Mouse (Mus musculus) kidney, embryonic 15.5 days (tissue): ENCODE measurements around the gene Phactr3. TPM values are rescaled to one million over a fixed set of nuclear protein-coding genes. Genes with fewer than 3 reads are reported as not detected.
A peak's percentile ranks its signal among the peaks of the same experiment; 100 is the strongest.

Experiments used
- ATAC-seq: fragments of 200-750 bp; cut with Nextera tagmentation; replicated peaks from 2 replicates; pipeline ENCODE4 v1.8.0; 2017; ENCODE audit warnings: moderate TSS enrichment; ENCODE audit not compliant: low FRiP score
- H3K27ac ChIP-seq: fragments of 300-500 bp; sonication (generic); 2 replicates; pipeline ENCODE4 v1.5.1; 2015; ENCODE audit warnings: mild to moderate bottlenecking, inconsistent platforms
- H3K27me3 ChIP-seq: fragments of 300-500 bp; sonication (generic); 2 replicates; pipeline ENCODE4 v1.6.1; 2015; ENCODE audit warnings: inconsistent platforms
- H3K36me3 ChIP-seq: fragments of 300-500 bp; sonication (generic); 2 replicates; pipeline ENCODE4 v1.6.1; 2015; ENCODE audit warnings: inconsistent platforms
- H3K4me1 ChIP-seq: fragments of 300-500 bp; sonication (generic); 2 replicates; pipeline ENCODE4 v1.6.1; 2015; ENCODE audit warnings: inconsistent platforms
- H3K4me2 ChIP-seq: fragments of 300-500 bp; sonication (generic); 2 replicates; pipeline ENCODE4 v1.6.1; 2015; ENCODE audit warnings: moderate library complexity, mild to moderate bottlenecking, inconsistent platforms
- H3K4me3 ChIP-seq: fragments of 300-500 bp; sonication (generic); replicated peaks from 2 replicates; pipeline ENCODE4 v1.5.1; 2015; ENCODE audit warnings: mild to moderate bottlenecking, inconsistent platforms
- H3K9ac ChIP-seq: fragments of 300-500 bp; sonication (generic); 2 replicates; pipeline ENCODE4 v1.6.1; 2015; ENCODE audit warnings: mild to moderate bottlenecking, inconsistent platforms
- H3K9me3 ChIP-seq: fragments of 300-500 bp; sonication (generic); replicated peaks from 2 replicates; pipeline ENCODE4 v1.6.1; 2016; ENCODE audit warnings: inconsistent platforms
- WGBS: fragments of 180-500 bp; shearing (Covaris S2); methylation state at CpG from one replicate; pipeline ENCODE4 v1.1.7; 2015; ENCODE audit warnings: mixed read lengths; 5-methylcytosine and 5-hydroxymethylcytosine counted together
- polyA plus RNA-seq: library from polyadenylated mRNA; unstranded; fragments of >200 nt; fragmentation: Nextera tagmentation; extraction: Ambion mirVana; gene quantifications from 2 replicates; pipeline ENCODE4 v1.2.1, GENCODE M21; 2015

The Phactr3 gene
- polyA plus RNA-seq, 1 experiment from 2014 or later, result 1.5 TPM

DNA sequence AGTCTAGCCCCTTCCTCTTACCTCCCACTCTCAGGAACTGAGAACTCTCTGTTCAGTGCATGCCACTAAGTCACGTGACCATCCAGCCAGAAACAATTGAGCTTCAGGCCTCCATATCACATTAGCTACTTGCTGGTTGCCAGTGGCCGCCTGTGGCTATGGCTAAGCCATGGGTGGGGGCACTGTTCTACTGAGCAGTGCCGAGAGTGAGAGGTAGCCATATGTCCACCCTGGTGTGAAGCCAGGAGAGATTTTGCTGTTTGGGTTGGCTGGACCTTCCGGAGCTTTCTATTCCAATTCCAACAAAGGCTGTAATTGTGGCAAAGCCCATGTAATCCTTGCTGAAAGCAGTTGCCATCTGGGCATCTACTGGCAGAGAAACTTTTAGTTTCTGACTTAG, 155.4 kb downstream of the Phactr3 start:
- Histone ChIP-seq H3K36me3 (no peaks in the 10 kb centered on the region), H3K4me2 (no peak overlapping the region), H3K9ac (no peak overlapping the region), H3K4me3 (no peak overlapping the region), H3K4me1 (no peaks in the 10 kb centered on the region), H3K27me3 (no peaks in the 10 kb centered on the region), H3K9me3 (no peaks in the 10 kb centered on the region), H3K27ac (no peak overlapping the region)
- no peak for ATAC-seq
- WGBS, result 74% methylated on average over 4 of the region's 4 CpGs

DNA sequence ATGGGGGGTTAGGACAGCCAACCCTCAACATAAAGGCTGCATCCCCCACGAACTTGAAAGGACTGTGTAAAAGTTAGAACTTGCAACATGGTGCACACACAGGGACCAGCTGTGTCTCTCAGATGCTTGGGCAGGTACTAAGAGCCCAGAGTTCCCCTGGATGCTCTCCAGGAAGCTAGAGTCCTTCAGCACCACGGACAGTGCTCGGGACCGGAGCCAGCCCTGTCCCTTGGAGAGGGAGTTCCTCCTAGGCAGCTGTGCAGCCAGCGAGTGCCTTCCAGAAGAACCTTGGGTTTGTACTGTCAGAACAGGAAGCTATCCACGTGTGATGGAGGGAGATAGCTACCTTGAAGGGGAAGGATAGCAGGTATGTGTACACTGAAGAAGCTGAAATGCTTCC, 158.4 kb downstream of the Phactr3 start:
- Histone ChIP-seq H3K27me3 (no peaks in the 10 kb centered on the region), H3K4me1 (no peaks in the 10 kb centered on the region), H3K4me2 (no peak overlapping the region), H3K9ac (no peak overlapping the region), H3K36me3 (no peaks in the 10 kb centered on the region), H3K4me3 (no peak overlapping the region), H3K9me3 (no peaks in the 10 kb centered on the region), H3K27ac (no peak overlapping the region)
- 7% methylated on average over 6 of the region's 6 CpGs for WGBS
- peak; percentile 76; the same call in 1 of the 2 replicates for ATAC-seq

- WGBS, result 56% methylated on average over 3 of the region's 3 CpGs
- Histone ChIP-seq H3K4me1 (no peaks in the 10 kb centered on the region), H3K4me3 (no peak overlapping the region), H3K9ac (no peak overlapping the region), H3K4me2 (no peak overlapping the region), H3K27me3 (no peaks in the 10 kb centered on the region), H3K36me3 (no peaks in the 10 kb centered on the region), H3K27ac (no peak overlapping the region), H3K9me3 (no peaks in the 10 kb centered on the region)
- ATAC-seq, result no peak
These were observed 162.4 kb downstream of the Phactr3 start for GRCm38 (mm10) chr2:178281183-178281582.

DNA sequence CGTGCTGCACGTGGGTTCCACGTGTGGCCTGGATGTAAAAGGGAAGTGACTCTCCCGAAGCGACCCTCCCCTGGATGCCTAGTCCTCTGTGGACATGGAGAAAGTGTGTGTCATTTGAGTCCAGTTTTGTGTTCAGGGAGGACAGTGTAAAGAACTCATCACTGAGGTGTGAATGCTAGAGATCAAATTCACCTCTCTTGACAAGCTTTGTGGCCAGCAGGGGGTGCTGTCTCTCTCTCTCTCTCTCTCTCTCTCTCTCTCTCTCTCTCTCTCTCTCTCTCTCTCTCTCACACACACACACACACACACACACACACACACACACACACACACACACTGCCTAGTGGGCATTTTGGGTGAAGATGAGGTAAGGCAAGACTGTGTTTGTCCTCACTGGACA, 168.5 kb downstream of the Phactr3 start:
- Histone ChIP-seq H3K4me1 (no peaks in the 10 kb centered on the region), H3K9me3 (no peaks in the 10 kb centered on the region), H3K27ac (no peak overlapping the region), H3K4me2 (no peak overlapping the region), H3K9ac (no peak overlapping the region), H3K27me3 (no peaks in the 10 kb centered on the region), H3K36me3 (no peaks in the 10 kb centered on the region), H3K4me3 (no peak overlapping the region)
- no peak for ATAC-seq
- 82% methylated on average over 5 of the region's 5 CpGs for WGBS

- Histone ChIP-seq H3K27me3 (no peaks in the 10 kb centered on the region), H3K9me3 (no peaks in the 10 kb centered on the region), H3K36me3 (no peaks in the 10 kb centered on the region), H3K4me2 (no peak overlapping the region), H3K4me3 (no peak overlapping the region), H3K9ac (no peak overlapping the region), H3K4me1 (no peaks in the 10 kb centered on the region), H3K27ac (no peak overlapping the region)
- no peak for ATAC-seq
- WGBS, result 86% methylated on average over 3 of the region's 3 CpGs
These were observed 169.9 kb downstream of the Phactr3 start for GRCm38 (mm10) chr2:178288666-178289065.

DNA sequence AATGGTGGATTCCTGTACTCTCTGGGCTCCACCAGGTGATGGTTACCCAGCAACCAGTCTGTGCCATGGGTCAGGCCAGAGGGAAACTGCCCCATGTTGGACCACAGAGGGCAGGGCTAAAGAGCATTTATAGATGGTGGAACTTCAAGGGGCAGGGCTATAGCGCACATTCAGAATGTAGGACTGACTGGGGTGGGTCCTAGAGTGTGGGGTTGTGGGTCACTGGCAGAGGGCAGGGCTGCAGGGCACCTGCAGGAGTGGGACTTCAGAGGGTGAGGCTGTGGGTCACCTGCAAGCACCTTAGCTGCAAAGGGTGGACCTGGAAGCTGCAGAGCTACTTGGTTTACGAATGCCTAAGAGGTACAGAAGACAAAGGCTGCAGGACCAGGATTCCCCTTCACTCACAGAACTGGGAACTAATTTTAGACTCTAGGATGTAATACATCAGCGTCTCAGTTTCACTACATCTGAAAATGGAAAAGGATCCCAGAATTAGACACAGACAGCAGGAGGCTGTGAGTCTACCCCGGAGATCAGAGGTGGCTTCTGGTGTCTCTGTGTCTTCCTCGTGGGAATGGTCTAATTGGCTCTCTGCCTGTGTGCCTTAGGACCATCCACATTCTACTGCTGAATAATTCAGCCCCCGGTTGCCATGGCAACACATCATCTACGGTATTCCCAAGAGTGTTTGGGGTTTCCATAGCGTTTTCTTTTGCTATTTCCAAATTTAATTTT, 184.8 kb downstream of the Phactr3 start:
- H3K4me2 ChIP-seq, result no peak overlapping the region
- no peak for ATAC-seq
- 76% methylated on average over 8 of the region's 8 CpGs for WGBS

DNA sequence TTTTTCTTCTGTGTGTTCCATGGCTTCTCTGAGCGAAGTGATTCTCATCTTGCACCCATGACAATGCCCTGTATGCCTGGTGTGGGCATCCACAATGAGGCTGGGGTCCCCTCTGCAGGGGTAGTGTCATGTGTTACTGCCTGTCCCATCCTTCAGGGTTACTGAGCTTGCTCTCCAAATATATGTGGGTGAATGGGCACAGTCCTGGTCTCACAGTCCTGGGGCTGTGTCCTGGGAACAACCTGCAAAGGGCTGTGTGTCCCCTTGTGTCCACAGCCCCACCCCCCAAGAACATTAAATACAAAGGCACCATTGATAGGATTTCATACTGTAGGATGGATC, 185.4 kb downstream of the Phactr3 start:
- Histone ChIP-seq H3K9ac (no peak overlapping the region), H3K36me3 (no peaks in the 10 kb centered on the region)

More for the DNA sequence above, 184.8 kb downstream of the Phactr3 start:
- Histone ChIP-seq H3K27ac (no peak overlapping the region), H3K9me3 (no peaks in the 10 kb centered on the region), H3K36me3 (no peaks in the 10 kb centered on the region), H3K27me3 (no peaks in the 10 kb centered on the region), H3K4me1 (no peaks in the 10 kb centered on the region), H3K4me3 (no peak overlapping the region), H3K9ac (no peak overlapping the region)

DNA sequence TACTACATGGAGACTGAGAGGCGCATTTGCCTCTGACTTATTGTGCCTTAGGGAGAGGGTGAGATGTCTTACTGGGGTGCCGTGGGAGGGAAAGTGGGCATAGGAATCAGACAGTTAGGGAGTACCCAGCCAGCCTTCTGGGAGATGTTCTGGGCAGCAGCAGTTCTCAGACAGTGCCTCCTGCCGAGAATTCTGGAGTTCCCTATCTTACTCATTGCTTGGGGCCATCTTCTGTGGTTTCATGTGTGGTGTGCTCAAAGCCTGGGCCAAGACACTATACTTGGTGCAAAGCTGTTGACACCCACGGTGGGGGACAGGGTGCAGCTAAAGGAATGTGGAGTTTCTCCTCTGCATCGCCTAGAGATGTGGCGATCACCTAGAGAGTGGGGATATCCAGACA, 185.9 kb downstream of the Phactr3 start:
- H3K4me2 ChIP-seq, result no peak overlapping the region
- H3K9me3 ChIP-seq, result no peaks in the 10 kb centered on the region
- H3K36me3 ChIP-seq, result no peaks in the 10 kb centered on the region
- ATAC-seq, result no peak
- H3K9ac ChIP-seq, result no peak overlapping the region
- WGBS, result 80% methylated on average over 6 of the region's 6 CpGs
- no peak overlapping the region for H3K27ac ChIP-seq
- H3K27me3 ChIP-seq, result no peaks in the 10 kb centered on the region
- H3K4me1 ChIP-seq, result no peaks in the 10 kb centered on the region
- H3K4me3 ChIP-seq, result no peak overlapping the region

More for the DNA sequence above, 185.4 kb downstream of the Phactr3 start:
- no peak overlapping the region for H3K4me2 ChIP-seq
- no peak overlapping the region for H3K27ac ChIP-seq
- ATAC-seq, result no peak
- no peaks in the 10 kb centered on the region for H3K9me3 ChIP-seq
- 73% methylated on average over 1 of the region's 1 CpGs for WGBS
- no peaks in the 10 kb centered on the region for H3K27me3 ChIP-seq
- no peak overlapping the region for H3K4me3 ChIP-seq
- H3K4me1 ChIP-seq, result no peaks in the 10 kb centered on the region

GRCm38 (mm10) chr2:178313539-178313938, 194.8 kb downstream of the Phactr3 start:
- Histone ChIP-seq H3K9ac (no peak overlapping the region), H3K36me3 (no peaks in the 10 kb centered on the region), H3K4me2 (no peak overlapping the region), H3K4me1 (no peaks in the 10 kb centered on the region), H3K9me3 (no peaks in the 10 kb centered on the region), H3K27ac (no peak overlapping the region), H3K27me3 (no peaks in the 10 kb centered on the region), H3K4me3 (no peak overlapping the region)
- 67% methylated on average over 7 of the region's 7 CpGs for WGBS
- ATAC-seq, result no peak

DNA sequence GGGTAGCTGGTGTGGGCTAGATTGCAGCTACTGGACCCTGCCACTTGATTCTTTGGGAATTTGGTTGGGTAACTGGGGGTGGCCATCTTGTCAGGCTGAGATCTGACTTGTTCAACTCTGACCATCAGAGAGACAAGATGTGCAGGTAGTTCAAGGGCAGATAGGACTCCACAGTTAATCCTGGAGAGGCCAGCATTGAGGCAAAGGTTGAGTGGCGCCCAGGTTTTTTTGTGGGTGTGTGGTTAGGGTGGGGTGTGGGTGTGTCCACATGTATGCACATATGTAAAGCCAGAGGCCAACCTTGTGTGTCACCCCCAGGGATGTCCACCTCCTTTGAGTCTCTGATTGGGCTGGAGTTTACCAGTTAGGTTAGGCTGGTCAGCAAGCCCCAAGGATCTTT, 197.5 kb downstream of the Phactr3 start:
- H3K27ac ChIP-seq, result no peak overlapping the region
- no peaks in the 10 kb centered on the region for H3K27me3 ChIP-seq
- no peak overlapping the region for H3K9ac ChIP-seq
- no peaks in the 10 kb centered on the region for H3K4me1 ChIP-seq
- no peaks in the 10 kb centered on the region for H3K9me3 ChIP-seq
- H3K36me3 ChIP-seq, result no peaks in the 10 kb centered on the region
- no peak for ATAC-seq
- H3K4me2 ChIP-seq, result no peak overlapping the region
- WGBS, result 81% methylated on average over 1 of the region's 1 CpGs
- no peak overlapping the region for H3K4me3 ChIP-seq

DNA sequence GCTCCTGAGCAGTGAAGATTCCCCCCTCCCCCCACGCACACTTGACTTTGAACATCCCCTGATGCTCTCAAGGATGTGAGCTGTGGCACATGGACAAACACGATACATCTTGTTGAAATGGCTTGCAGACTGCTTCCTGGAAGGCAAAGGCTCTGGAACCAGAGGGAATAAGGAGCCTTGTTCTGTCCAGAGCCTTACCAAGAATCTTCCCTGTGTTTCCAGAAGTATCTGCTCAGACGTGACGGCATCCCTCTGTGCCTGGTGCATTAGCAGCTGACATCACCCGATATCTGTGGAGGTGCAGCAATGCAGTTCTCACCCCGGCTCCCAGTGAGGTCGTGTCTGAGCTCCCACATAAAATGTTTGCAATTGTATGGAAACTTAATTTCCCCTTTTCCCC, 201.0 kb downstream of the Phactr3 start:
- 84% methylated on average over 7 of the region's 7 CpGs for WGBS
- no peaks in the 10 kb centered on the region for H3K9me3 ChIP-seq
- H3K4me2 ChIP-seq, result no peak overlapping the region
- H3K27ac ChIP-seq, result no peak overlapping the region
- H3K4me1 ChIP-seq, result no peaks in the 10 kb centered on the region
- no peak overlapping the region for H3K4me3 ChIP-seq
- no peaks in the 10 kb centered on the region for H3K27me3 ChIP-seq
- no peak for ATAC-seq
- H3K36me3 ChIP-seq, result no peaks in the 10 kb centered on the region
- H3K9ac ChIP-seq, result no peak overlapping the region

- 82% methylated on average over 10 of the region's 10 CpGs for WGBS
- ATAC-seq, result no peak
These were observed 202.5 kb downstream of the Phactr3 start for GRCm38 (mm10) chr2:178321271-178321670.

DNA sequence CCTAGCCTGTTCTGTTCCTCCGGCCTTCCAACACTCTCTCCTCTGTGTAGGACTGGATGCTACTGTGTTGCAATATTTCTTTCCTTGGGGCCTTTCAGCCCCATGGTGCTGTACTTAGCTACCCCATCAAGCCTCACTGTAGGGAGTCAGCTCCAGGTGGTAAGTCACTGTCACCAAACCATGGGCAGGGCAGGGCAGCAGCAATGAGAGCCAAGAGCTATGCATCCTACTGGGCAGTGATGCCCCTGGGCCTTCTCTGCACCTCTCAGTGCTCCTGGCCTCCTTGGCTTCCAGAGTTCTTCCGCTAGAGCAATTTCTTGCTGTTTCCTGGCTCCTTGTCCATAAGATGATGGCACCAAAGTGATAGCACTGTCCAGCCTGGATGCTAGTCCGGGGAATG, 205.6 kb downstream of the Phactr3 start:
- H3K36me3 ChIP-seq, result no peaks in the 10 kb centered on the region
- no peaks in the 10 kb centered on the region for H3K27me3 ChIP-seq
- whole genome bisulfite sequencing, result 89% methylated on average over 3 of the region's 3 CpGs
- no peak for ATAC-seq
- no peak overlapping the region for H3K9ac ChIP-seq
- H3K4me1 ChIP-seq, result peaks cover 8% of the 10 kb centered on the region
- no peaks in the 10 kb centered on the region for H3K9me3 ChIP-seq
- H3K4me2 ChIP-seq, result no peak overlapping the region
- H3K4me3 ChIP-seq, result no peak overlapping the region
- H3K27ac ChIP-seq, result no peak overlapping the region

More at GRCm38 (mm10) chr2:178321271-178321670, 202.5 kb downstream of the Phactr3 start:
- Histone ChIP-seq H3K4me2 (no peak overlapping the region), H3K27ac (no peak overlapping the region), H3K4me3 (no peak overlapping the region), H3K4me1 (no peaks in the 10 kb centered on the region), H3K36me3 (no peaks in the 10 kb centered on the region), H3K9ac (no peak overlapping the region), H3K9me3 (no peaks in the 10 kb centered on the region), H3K27me3 (no peaks in the 10 kb centered on the region)
